Mouse (Mus musculus): Measurements from ENCODE around the gene Pik3ca.
"Not testable (repeated sequence)": the region's sequence is repeated elsewhere in the genome, so short reads cannot be mapped to it uniquely, and the experiment has no call there.

Pik3ca gene

DNA sequence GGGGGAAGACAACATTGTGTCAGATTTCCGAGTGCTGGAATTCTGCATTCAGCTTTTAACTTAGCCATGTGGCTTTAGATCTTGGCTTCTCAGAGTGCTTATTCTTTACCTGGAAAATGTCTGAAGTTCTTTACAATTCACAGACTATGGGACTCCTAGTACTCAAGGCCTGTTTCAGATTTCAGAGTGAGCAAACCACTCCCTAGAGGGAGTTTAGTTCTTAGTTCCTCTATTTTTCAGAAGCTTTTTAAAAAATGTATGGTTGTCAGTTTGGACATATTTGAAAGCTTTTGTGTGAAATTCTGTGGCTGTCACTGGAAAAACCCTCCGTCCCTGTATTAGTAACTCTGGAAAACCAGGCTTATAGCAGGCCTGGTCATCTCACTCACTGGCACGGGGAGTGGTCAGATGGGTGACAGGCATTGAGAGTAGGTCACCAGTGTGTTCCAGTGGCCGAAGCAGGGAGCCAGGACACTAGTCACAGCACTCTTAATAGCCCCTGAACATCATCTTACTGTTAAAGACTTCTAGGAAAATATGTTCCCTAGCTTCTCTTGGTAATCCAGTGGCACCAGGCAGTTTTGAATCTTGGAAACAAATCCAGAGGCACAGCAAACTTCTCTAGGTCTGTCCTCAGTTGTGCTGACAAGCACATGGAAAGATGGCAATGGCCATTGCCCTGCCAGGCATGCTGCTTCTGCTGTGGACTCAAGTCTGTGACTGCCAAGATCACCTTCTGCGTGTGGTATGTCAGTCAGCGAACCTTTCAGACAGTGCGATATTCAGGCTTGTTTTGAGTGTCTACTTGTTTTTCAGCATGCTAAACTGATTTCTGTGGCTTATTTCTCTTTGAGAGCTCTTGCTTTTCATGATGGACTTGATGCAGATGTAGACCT is 5.8 kb downstream of the Pik3ca start:
- DNase-seq, result no peak

- DNase-seq, result no peak
These were observed 8.2 kb downstream of the Pik3ca start for GRCm38 (mm10) chr3:32405699-32406098.

DNA sequence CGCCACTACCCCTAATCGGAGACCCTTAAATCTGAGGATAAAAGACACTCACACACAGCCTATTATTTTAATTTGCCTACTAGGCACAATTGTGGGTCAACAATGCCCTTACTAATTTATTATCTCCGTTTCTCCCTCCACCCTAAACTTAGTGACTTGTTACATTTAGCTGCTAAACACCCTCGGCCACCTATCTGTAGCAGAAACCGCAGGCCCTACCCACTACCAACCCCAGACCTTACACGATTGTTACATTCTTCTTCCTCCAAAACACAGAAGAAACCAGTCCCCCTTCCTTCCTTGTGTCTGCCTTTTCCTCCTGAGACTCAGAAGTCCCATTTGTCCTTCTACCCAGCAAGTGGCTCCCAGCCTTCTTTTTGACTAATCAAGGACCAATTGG is 9.3 kb downstream of the Pik3ca start:
- no peak for DNase-seq

DNA sequence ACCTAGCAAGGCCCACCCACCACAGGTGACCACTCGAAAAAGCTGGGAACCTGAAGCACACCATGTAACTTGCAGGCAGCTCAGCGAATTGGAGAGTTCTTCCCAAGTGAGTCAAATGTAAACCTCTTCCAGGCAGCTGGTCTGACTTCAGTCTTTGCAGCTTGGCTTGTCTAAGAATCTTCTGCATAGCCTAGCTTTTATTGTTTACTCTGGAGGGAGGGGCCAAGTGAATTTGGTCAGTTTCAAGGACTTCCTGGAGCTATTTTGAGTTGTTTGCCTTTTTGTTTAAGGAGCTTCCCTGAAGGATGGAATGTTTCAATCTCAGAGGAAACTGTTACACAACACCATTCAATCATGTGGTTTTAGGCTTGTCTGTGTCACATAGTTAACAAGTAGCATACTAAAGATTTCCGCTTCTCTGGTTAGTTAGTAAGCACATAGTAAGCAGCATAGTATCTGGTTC is 11.4 kb downstream of the Pik3ca start:
- DNase-seq, result no peak

DNA sequence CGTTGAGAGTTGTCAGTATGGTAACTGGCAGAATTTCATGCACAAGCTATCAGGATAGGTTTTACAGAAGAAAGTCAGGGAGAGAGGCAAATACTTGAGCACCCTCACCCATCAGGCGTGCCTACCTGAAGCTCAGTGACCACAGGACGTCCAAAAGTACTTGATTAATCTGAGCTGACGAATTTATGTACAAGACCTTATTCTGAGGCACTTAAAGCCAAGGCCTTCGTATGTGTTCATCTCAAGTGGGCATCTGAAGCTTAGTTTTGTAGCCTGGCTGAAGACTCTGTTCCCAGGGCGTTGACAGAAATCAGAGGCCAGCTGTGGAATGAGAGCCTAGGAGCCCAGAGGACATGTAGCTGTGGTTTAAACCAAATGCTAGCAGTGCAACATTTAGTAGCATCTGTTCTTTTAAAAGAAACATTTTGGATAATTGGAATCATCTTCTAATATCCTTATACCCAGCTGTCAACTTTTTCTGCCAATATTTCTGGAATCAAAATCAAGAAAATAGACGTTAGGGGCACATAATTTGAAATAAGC is 15.1 kb downstream of the Pik3ca start:
- DNase-seq, result no peak

GRCm38 (mm10) chr3:32414381-32414780 is 16.9 kb downstream of the Pik3ca start:
- DNase-seq, result no peak

GRCm38 (mm10) chr3:32415370-32416309 is 18.2 kb downstream of the Pik3ca start:
- DNase-seq, result no peak

DNA sequence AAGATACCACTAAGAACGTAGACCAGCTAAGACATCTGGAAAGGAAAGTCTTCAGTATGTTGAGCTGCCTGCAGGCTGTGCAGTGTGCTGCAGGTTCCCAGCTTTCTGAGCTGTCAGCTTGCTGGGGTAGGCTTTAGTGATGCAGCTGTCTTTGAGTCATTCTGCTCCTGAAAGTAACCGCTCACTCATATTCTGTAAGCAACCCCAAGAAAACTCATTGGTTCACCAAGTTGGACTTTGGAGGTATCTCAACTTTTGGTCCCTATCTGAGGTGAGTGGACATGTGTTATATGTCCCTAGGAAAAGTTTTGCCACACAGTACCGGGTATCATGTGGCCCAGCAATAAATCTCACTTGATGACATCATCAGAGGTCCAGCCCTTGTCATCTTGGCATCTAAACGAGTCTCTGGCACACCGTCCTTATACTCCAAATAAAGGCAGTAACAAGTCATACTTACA is 20.3 kb downstream of the Pik3ca start:
- no peak for DNase-seq

- DNase-seq, result no peak
These were observed 22.4 kb downstream of the Pik3ca start for GRCm38 (mm10) chr3:32419866-32420265.

DNA sequence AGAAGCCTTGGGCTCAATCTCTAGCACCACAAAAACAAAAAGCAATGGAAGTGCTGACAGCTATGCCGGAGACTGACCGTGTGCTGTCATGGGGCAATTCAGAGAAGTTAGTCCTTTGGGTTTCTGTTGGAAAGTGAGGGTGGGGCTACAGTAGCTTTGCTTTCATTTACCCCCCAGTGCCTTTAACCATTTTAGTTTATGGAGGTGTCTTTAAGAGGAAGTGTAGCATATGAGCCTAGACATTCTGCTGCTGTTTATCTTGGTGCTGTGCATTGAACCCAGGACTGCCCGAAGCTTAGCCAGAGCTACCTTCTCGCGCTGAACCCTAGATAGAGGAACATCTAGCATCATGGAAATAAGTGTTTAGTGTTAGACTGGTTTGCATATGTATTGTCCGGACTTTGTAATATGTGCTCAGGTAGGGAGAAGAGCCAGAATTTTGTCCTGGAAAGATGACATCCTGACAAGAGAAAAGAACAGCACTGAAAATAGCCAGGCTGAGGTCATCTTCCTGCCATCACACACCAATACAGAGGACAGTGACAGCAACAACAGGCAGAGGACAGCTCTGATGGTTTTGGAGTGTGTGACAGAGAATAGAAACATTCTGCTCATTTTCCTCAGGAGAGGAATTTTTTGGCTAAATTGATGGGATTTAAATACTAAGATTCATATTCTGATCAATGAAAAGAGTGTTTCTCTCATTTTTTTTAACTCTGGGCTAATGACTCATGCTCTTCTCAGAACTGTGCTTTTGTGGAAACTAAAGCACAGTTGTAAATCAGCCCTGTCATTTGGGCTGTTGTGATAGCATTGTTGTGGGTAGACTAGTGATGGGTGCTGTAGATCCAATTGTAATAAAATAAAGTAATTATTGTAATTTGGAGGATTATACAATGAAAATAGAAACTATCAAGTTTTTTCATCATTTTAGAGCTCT is 23.9 kb downstream of the Pik3ca start:
- no peak for DNase-seq

DNA sequence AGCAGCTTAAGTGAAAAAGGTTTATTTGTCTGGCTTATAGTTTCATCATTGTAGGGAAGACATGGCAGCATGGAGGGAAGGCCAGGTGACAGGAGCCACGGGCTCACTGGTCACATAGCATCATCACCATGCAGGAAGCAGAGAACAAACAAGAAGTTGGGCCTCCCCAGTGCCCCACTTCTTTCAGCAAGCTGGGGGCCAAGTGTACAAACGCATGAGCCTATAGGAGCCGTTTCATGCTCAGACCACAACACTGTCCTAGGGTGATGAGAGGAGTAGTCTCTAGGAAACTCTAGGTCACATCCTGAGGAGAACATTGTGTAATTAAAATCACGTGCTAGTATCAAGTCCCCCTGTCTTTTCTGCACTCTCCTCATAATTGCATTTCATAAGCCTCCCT is 30.2 kb downstream of the Pik3ca start:
- DNase-seq, result no peak

GRCm38 (mm10) chr3:32428361-32428760 is 30.9 kb downstream of the Pik3ca start:
- DNase-seq, result no peak

DNA sequence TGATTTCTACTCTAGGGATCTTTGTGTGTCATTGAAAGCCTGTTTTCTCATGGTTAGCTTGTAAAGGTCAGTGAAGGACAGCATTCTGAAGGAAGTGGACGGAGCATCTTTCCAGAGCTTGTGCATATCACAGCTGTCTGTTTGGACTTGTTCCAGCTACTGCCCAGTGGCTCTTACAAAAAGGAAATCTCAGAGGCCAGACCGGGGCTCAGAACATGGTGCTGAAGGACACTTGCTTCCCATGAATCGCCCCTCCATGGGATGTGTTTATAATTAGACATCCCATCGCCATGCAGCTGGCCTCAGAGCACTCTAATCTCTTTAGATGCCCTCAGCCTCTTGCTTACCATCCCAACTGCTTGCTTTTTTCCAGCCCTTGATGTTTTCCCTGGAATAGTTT is 31.4 kb downstream of the Pik3ca start:
- no peak for DNase-seq

GRCm38 (mm10) chr3:32429351-32429750 is 31.9 kb downstream of the Pik3ca start:
- DNase-seq, result not testable (repeated sequence)

DNA sequence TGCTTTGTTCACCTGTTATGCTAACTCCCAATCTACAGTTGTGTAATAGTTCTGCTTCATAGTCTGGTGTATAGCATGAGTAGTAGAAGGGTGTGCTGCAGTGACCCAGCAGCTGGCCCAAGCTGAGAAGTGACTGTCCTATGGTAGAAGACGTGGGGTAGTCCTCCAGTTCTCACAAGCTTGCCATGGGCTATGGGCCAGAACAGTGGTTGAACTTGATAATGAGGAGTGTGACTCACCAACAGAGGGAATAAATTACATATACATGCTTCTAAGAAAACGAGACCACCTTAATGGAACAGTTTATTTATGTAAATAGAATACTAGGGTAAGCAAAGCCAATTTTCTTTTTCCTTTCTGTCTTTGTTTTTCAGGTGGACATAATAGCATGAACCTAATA is 32.9 kb downstream of the Pik3ca start:
- DNase-seq, result no peak

DNA sequence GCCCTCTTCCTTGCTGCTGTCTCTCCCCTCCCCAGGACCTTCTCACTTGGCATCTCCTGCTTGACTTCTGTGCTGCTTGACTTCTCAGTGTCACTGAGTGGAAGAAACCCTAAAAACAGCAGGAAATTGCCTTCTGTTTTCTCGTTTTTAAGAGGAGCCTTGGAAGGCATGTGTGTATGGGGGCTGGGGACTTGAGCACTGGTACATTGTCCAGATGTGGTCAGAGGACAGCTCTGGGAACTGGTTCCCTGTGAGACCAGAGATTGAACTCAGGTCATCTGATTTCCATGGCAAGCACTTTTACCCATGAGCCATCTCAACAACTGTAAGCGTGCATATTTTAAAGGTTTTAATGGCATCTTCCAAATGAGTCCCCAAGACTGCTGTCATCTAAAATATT is 36.5 kb downstream of the Pik3ca start:
- no peak for DNase-seq

GRCm38 (mm10) chr3:32436101-32436500 is 38.6 kb downstream of the Pik3ca start:
- no peak for DNase-seq

- DNase-seq, result no peak
These were observed 39.8 kb downstream of the Pik3ca start for GRCm38 (mm10) chr3:32437297-32437696.

- no peak for DNase-seq
These were observed 40.3 kb downstream of the Pik3ca start for GRCm38 (mm10) chr3:32437820-32438219.

DNA sequence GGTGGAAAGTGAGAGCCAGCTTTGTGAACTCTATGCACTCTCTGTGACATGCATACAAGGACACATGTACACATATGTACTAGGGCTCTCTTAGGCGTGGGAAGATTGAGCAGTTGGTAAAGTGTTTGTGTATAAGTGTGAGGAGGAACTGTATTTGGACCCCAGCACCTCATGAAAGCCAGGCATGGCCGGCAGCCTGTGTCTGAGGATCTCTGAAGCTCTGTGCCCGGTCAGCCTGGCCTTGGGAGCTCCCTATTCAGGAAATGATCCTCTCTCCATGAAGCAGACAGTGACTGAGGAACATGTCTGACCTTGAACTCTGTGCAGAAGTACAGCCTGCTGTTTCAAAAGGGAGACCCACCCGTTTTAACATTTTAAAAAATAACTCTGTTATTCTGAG is 41.2 kb downstream of the Pik3ca start:
- DNase-seq, result no peak

GRCm38 (mm10) chr3:32441710-32442109 is 44.2 kb downstream of the Pik3ca start:
- no peak for DNase-seq

All from right cerebral cortex, postnatal 4 days (tissue).